In genomic region chr14:87567626-87568446, GRCm38 (mm10) we compare ENCODE assay signal across 8 mouse cellular contexts.
DNase-seq lines count a peak whose midpoint lies in the region; ATAC-seq and TF ChIP-seq lines count a peak whose summit lies in the region.

No protein-coding gene starts in this region.

- H3K4me1 ChIP-seq in embryonic facial prominence, embryonic 12.5 days: peaks cover 11% of the 10 kb centered on the region
- peaks cover 11% of the 10 kb centered on the region; the same call in 1 of the 2 replicates for H3K4me1 ChIP-seq in heart, embryonic 12.5 days (replicated peaks)
- H3K4me1 ChIP-seq in kidney, postnatal 0 days (replicated peaks; ENCODE audit: insufficient read depth, low read length): peaks cover 6% of the 10 kb centered on the region; the same call in 1 of the 2 replicates
- H3K4me1 ChIP-seq in lung, embryonic 14.5 days (ENCODE audit: insufficient read depth): no peaks in the 10 kb centered on the region

- no peaks in the 10 kb centered on the region for H3K27me3 ChIP-seq in embryonic facial prominence, embryonic 12.5 days
- peaks cover 10% of the 10 kb centered on the region for H3K27me3 ChIP-seq in heart, embryonic 12.5 days (replicated peaks)
- no peaks in the 10 kb centered on the region for H3K27me3 ChIP-seq in kidney, postnatal 0 days (ENCODE audit: insufficient read depth, low read length)
- no peaks in the 10 kb centered on the region for H3K27me3 ChIP-seq in lung, embryonic 14.5 days (ENCODE audit: insufficient read depth, low read length)

- no peak overlapping the region for H3K9ac ChIP-seq in embryonic facial prominence, embryonic 12.5 days
- H3K9ac ChIP-seq in heart, embryonic 12.5 days: peak overlapping the region; percentile 10; the same call in 1 of the 2 replicates
- H3K9ac ChIP-seq in kidney, postnatal 0 days (ENCODE audit: low read depth, low read length): no peak overlapping the region
- H3K9ac ChIP-seq in lung, embryonic 14.5 days: no peak overlapping the region

- peak overlapping the region; percentile 60 for H3K4me2 ChIP-seq in embryonic facial prominence, embryonic 12.5 days (replicated peaks)
- H3K4me2 ChIP-seq in heart, embryonic 12.5 days: peak overlapping the region; percentile 71
- H3K4me2 ChIP-seq in kidney, postnatal 0 days (ENCODE audit: low read length): peak overlapping the region; percentile 58
- H3K4me2 ChIP-seq in lung, embryonic 14.5 days: peak overlapping the region; percentile 62

- peak; percentile 30 for DNase-seq in layer of hippocampus, adult 11-12 months (ENCODE audit: low spot score)
- DNase-seq in layer of hippocampus, adult 9-10 months (ENCODE audit: low spot score): no peak
- DNase-seq in kidney, postnatal 0 days (ENCODE audit: low spot score): peak; percentile 80
- peak; percentile 52 for DNase-seq in lung, embryonic 14.5 days
- peak; percentile 9 for DNase-seq in ovary, postnatal 14 days (ENCODE audit: low spot score)

- 0 out of 2 replicates have a peak overlapping the region, but pooled peaks have one; percentile 17 for H3K27ac ChIP-seq in embryonic facial prominence, embryonic 12.5 days
- H3K27ac ChIP-seq in heart, embryonic 12.5 days (ENCODE audit: poor library complexity, severe bottlenecking): no peak overlapping the region
- H3K27ac ChIP-seq in kidney, postnatal 0 days: no peak overlapping the region
- no peak overlapping the region for H3K27ac ChIP-seq in lung, embryonic 14.5 days (ENCODE audit: low read depth)

- no peaks in the 10 kb centered on the region for H3K36me3 ChIP-seq in embryonic facial prominence, embryonic 12.5 days
- H3K36me3 ChIP-seq in heart, embryonic 12.5 days: no peaks in the 10 kb centered on the region
- H3K36me3 ChIP-seq in kidney, postnatal 0 days (ENCODE audit: insufficient read depth, low read length): no peaks in the 10 kb centered on the region
- H3K36me3 ChIP-seq in lung, embryonic 14.5 days (ENCODE audit: insufficient read depth): no peaks in the 10 kb centered on the region

- peak; percentile 18; the same call in 1 of the 2 replicates for ATAC-seq in embryonic facial prominence, embryonic 12.5 days (ENCODE audit: insufficient number of reproducible peaks, insufficient read depth, low FRiP score, low TSS enrichment)
- no peak for ATAC-seq in heart, embryonic 12.5 days (ENCODE audit: insufficient number of reproducible peaks, low FRiP score)
- ATAC-seq in kidney, postnatal 0 days (replicated peaks; ENCODE audit: low FRiP score, low read depth): peak; percentile 71
- ATAC-seq in lung, embryonic 14.5 days (ENCODE audit: insufficient read depth): peak; percentile 37; the same call in 1 of the 2 replicates
- ATAC-seq in erythroid progenitor cell, adult 5-6 weeks (replicated peaks; ENCODE audit: low FRiP score, poor library complexity, severe bottlenecking): no peak

- peak overlapping the region; percentile 24 for H3K4me3 ChIP-seq in embryonic facial prominence, embryonic 12.5 days
- H3K4me3 ChIP-seq in heart, embryonic 12.5 days: peak overlapping the region; percentile 51
- peak overlapping the region; percentile 25 for H3K4me3 ChIP-seq in kidney, postnatal 0 days (replicated peaks; ENCODE audit: low read depth, low read length)
- H3K4me3 ChIP-seq in lung, embryonic 14.5 days (ENCODE audit: low read depth, low read length): peak overlapping the region; percentile 26

- WGBS in embryonic facial prominence, embryonic 12.5 days: 20% methylated on average over 20 of the region's 20 CpGs
- WGBS in heart, embryonic 12.5 days: 16% methylated on average over 20 of the region's 20 CpGs
- WGBS in kidney, postnatal 0 days: 9% methylated on average over 20 of the region's 20 CpGs
- WGBS in lung, embryonic 14.5 days: 17% methylated on average over 20 of the region's 20 CpGs

- TF ChIP-seq CTCF in kidney, postnatal 0 days (IDR thresholded peaks at IDR 0.05; ENCODE audit: low read depth): no peak
- TF ChIP-seq CTCF in lung, embryonic 14.5 days (IDR thresholded peaks at IDR 0.05; ENCODE audit: low read depth): no peak

- no peaks in the 10 kb centered on the region for H3K9me3 ChIP-seq in embryonic facial prominence, embryonic 12.5 days
- H3K9me3 ChIP-seq in heart, embryonic 12.5 days (replicated peaks): no peaks in the 10 kb centered on the region
- H3K9me3 ChIP-seq in kidney, postnatal 0 days (replicated peaks; ENCODE audit: low read length): no peaks in the 10 kb centered on the region
- H3K9me3 ChIP-seq in lung, embryonic 14.5 days (ENCODE audit: low read depth, low read length): no peaks in the 10 kb centered on the region

Comparison
In these comparisons a context has a peak if more than half of its experiments do, and no peak if none do; other contexts are left out.
1. ATAC-seq: peak in embryonic facial prominence, embryonic 12.5 days (single experiment), kidney, postnatal 0 days (single experiment) and lung, embryonic 14.5 days (single experiment); none in heart, embryonic 12.5 days (single experiment) and erythroid progenitor cell, adult 5-6 weeks (single experiment).
2. Peak in every context shown above with its lines, with median percentiles within 50 percentile points of each other: H3K4me2 ChIP-seq and H3K4me3 ChIP-seq.